Mouse (Mus musculus) forebrain, embryonic 14.5 days (tissue): ENCODE data around the gene Mkrn1. TPM values are rescaled to one million over a fixed set of nuclear protein-coding genes. Genes with fewer than 3 reads are reported as not detected.
A peak's percentile ranks its signal among the peaks of the same experiment; 100 is the strongest.

Experiments
- ATAC-seq: fragments of 200-750 bp; cut with Nextera tagmentation; 2 replicates; pipeline ENCODE4 v1.8.0; 2017; ENCODE audit warnings: mild to moderate bottlenecking, moderate library complexity
- DNase-seq: peaks from one replicate; pipeline ENCODE4 v3.0.0-alpha.2; 2015; ENCODE audit warnings: low spot score
- H3K27ac ChIP-seq: fragments of 300-500 bp; sonication (generic); 2 replicates; pipeline ENCODE4 v1.5.1; 2014; ENCODE audit warnings: low read depth, mild to moderate bottlenecking, control low read depth, low read length, moderate library complexity
- H3K27me3 ChIP-seq: fragments of 300-500 bp; sonication (generic); replicated peaks from 2 replicates; pipeline ENCODE4 v1.6.1; 2014; ENCODE audit warnings: low read length, control low read depth, mixed read lengths; ENCODE audit not compliant: control insufficient read depth, insufficient read depth
- H3K36me3 ChIP-seq: fragments of 300-500 bp; sonication (generic); 2 replicates; pipeline ENCODE4 v1.6.1; 2014; ENCODE audit warnings: low read length, control low read depth; ENCODE audit not compliant: control insufficient read depth, insufficient read depth
- H3K4me1 ChIP-seq: fragments of 300-500 bp; sonication (generic); 2 replicates; pipeline ENCODE4 v1.6.1; 2014; ENCODE audit warnings: antibody characterized with exemption, low read length, control low read depth; ENCODE audit not compliant: control insufficient read depth, insufficient read depth
- H3K4me2 ChIP-seq: fragments of 300-500 bp; sonication (generic); 2 replicates; pipeline ENCODE4 v1.6.1; 2014; ENCODE audit warnings: mild to moderate bottlenecking, control low read depth, low read length
- H3K4me3 ChIP-seq: fragments of 300-500 bp; sonication (generic); 2 replicates; pipeline ENCODE4 v1.5.1; 2014; ENCODE audit warnings: low read depth, low read length, control low read depth
- H3K9ac ChIP-seq: fragments of 300-500 bp; sonication (generic); 2 replicates; pipeline ENCODE4 v1.6.1; 2014; ENCODE audit warnings: mild to moderate bottlenecking, low read length, control low read depth, moderate library complexity
- H3K9me3 ChIP-seq: fragments of 300-500 bp; sonication (generic); replicated peaks from 2 replicates; pipeline ENCODE4 v1.6.1; 2016; ENCODE audit warnings: low read length, control low read depth, mixed read lengths; ENCODE audit not compliant: control insufficient read depth
- WGBS: fragments of 180-500 bp; shearing (Covaris S2); extraction: QIAGEN DNeasy Blood & Tissue Kit; methylation state at CpG from one replicate; pipeline ENCODE4 v1.1.7; 2014; 5-methylcytosine and 5-hydroxymethylcytosine counted together
- polyA plus RNA-seq: library from polyadenylated mRNA; unstranded; fragments of >200 nt; fragmentation: Nextera tagmentation; extraction: Ambion mirVana; gene quantifications from 2 replicates; pipeline ENCODE4 v1.2.1, GENCODE M21; 2014

The Mkrn1 gene
- polyA plus RNA-seq, result 230 and 234 TPM in 2 replicates

DNA sequence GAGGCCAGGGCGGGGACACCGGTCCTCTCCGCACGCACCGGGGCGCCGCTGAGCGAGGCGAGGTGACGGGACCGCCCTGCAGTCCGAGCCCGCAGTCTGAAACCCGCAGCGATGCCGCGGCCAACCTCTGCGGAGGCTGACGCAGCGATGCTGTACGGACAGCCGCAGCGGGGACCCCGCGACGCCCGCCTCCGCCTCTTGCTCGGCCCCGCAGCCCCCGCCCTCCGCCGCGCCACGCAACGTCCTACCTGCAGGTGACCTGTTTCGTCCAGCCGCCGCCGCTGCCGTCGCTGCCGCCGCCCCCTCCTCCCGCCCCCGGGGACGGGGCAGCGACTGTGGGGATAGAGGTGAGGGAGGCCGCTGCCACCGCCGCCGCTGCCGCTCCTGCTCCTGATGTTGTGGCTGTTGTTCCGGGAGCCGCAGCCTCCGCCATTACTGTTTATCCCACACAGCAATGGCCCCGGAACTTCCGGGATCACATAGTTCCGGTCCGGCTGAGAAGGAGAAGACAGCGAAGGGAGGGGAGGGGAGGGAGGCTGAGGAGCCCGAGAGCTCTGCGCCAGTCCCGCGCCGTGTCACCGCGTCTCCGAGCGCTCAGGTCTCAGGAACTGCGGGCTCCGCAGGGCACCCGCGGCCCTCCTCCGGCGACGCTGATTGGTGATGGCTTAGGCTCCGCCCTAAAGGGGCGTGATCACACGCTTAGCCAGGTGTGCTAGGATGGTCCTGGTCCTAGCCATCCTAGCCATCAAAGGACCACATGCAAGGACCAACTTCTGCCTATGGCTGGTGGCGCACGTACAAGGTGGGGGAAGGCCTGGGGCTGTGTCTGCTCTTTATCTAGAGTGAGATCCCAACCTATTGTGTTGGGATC lies at the start of gene Mkrn1:
Gene Mkrn1, minus strand, starts transcription at position 612 of the 871 bp plus-strand sequence.
- ATAC-seq (peak; percentile 95), DNase-seq (peak; percentile 94)
- Histone ChIP-seq H3K4me2 (peak within 1 kb of the TSS; percentile 62), H3K4me1 (peaks cover 10% of the 10 kb centered on the region), H3K27me3 (no peaks in the 10 kb centered on the region; the same call in 1 of the 2 replicates), H3K27ac (peak within 1 kb of the TSS; percentile 95), H3K36me3 (no peaks in the 10 kb centered on the region), H3K4me3 (peak within 1 kb of the TSS; percentile 97), H3K9me3 (no peaks in the 10 kb centered on the region), H3K9ac (peak within 1 kb of the TSS; percentile 95)
- WGBS, result under 1% methylated on average over 60 of the region's 82 CpGs

GRCm38 (mm10) chr6:39469427-39469826 lies 49.2 kb upstream of the Mkrn1 start:
- H3K9ac ChIP-seq, result no peak overlapping the region
- no peaks in the 10 kb centered on the region for H3K9me3 ChIP-seq
- WGBS, result 94% methylated on average over 5 of the region's 5 CpGs
- no peak overlapping the region for H3K4me3 ChIP-seq
- H3K36me3 ChIP-seq, result peaks cover 44% of the 10 kb centered on the region
- DNase-seq (no peak), ATAC-seq (no peak)
- H3K27ac ChIP-seq, result no peak overlapping the region
- no peaks in the 10 kb centered on the region for H3K4me1 ChIP-seq
- H3K4me2 ChIP-seq, result no peak overlapping the region
- H3K27me3 ChIP-seq, result no peaks in the 10 kb centered on the region

- Histone ChIP-seq H3K27ac (no peak overlapping the region), H3K4me3 (no peak overlapping the region), H3K27me3 (no peaks in the 10 kb centered on the region), H3K36me3 (peaks cover 19% of the 10 kb centered on the region), H3K4me2 (no peak overlapping the region), H3K9ac (no peak overlapping the region), H3K4me1 (no peaks in the 10 kb centered on the region), H3K9me3 (no peaks in the 10 kb centered on the region)
- WGBS, result 50% methylated on average over 16 of the region's 16 CpGs
- peak; percentile 91 for DNase-seq
- ATAC-seq, result peak; percentile 84
These were observed 42.6 kb upstream of the Mkrn1 start for GRCm38 (mm10) chr6:39462621-39463538.

DNA sequence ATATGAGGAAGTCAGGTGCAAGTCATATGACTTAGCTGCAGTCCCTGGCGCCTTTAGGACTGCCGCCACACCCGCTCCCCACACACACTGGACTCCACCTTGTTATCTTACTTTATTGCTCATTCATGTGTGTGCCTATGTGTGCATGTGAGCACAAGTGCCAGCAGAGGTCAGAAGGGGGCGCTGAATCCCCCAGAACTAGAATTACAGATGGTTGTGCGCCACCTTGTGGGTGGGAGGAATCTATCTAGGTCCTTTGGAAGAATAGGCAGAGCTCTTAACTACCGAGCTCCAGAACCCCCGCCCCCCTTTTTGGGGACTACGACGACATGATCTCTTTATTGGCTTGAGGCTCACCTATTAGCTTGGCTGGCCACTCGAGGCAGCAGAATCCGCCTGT lies 39.8 kb upstream of the Mkrn1 start:
- Histone ChIP-seq H3K4me1 (no peaks in the 10 kb centered on the region), H3K27ac (no peak overlapping the region), H3K27me3 (no peaks in the 10 kb centered on the region), H3K36me3 (peaks cover 10% of the 10 kb centered on the region), H3K9me3 (no peaks in the 10 kb centered on the region), H3K4me2 (no peak overlapping the region), H3K9ac (no peak overlapping the region), H3K4me3 (no peak overlapping the region)
- ATAC-seq, result no peak
- DNase-seq, result no peak
- 94% methylated on average over 11 of the region's 11 CpGs for WGBS

DNA sequence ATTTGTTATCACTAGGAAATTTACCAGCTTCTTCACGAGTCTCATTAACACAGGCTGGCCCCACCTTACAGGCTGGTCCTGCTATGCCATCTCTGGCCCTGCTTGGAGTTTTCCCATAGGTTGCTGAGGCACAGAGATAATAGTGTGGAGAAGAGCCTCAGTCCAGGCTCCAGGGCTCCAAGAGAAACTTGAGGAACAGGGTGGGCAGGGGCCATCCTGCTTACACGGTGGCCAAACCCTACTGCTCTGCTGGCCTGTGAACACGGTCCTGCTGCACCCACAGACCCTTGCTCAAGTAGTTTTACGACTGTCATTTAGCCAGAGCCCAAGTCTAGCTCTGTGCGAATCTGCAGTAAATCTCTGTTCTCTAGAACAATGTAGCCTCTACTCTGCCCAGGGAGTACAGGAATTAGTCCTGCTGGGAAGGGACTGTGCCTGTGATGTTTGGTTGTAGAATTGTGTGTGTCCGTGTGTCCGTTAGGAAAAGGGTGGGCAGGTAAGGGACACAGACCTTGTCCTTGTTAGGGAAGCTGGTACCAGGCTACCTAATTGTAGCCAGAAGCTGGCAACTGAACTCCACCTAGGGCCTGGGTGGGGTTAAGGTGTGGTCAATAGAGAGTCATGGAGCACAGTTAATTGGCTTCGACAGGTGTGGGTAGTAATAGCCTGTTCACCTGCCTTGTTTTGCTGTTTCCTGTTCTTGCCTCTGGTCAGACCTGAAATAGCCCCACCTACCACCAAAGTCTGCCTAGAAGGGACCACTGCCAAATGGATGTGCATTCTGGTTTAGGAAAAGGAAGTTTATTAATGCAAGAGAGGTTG lies 35.3 kb upstream of the Mkrn1 start:
- Histone ChIP-seq H3K9me3 (no peaks in the 10 kb centered on the region), H3K9ac (no peak overlapping the region), H3K27ac (no peak overlapping the region), H3K4me3 (no peak overlapping the region), H3K4me2 (no peak overlapping the region), H3K36me3 (peaks cover under 1% of the 10 kb centered on the region; the same call in 1 of the 2 replicates), H3K4me1 (no peaks in the 10 kb centered on the region), H3K27me3 (no peaks in the 10 kb centered on the region)
- ATAC-seq (no peak), DNase-seq (no peak)
- 87% methylated on average over 8 of the region's 8 CpGs for WGBS

- Histone ChIP-seq H3K27me3 (no peaks in the 10 kb centered on the region), H3K9ac (no peak overlapping the region), H3K9me3 (no peaks in the 10 kb centered on the region), H3K4me3 (no peak overlapping the region), H3K4me1 (no peaks in the 10 kb centered on the region), H3K4me2 (no peak overlapping the region), H3K27ac (no peak overlapping the region), H3K36me3 (no peaks in the 10 kb centered on the region)
- WGBS, result 48% methylated on average over 2 of the region's 2 CpGs
- no peak for ATAC-seq
- no peak for DNase-seq
These were observed 34.4 kb upstream of the Mkrn1 start for GRCm38 (mm10) chr6:39454616-39455015.

DNA sequence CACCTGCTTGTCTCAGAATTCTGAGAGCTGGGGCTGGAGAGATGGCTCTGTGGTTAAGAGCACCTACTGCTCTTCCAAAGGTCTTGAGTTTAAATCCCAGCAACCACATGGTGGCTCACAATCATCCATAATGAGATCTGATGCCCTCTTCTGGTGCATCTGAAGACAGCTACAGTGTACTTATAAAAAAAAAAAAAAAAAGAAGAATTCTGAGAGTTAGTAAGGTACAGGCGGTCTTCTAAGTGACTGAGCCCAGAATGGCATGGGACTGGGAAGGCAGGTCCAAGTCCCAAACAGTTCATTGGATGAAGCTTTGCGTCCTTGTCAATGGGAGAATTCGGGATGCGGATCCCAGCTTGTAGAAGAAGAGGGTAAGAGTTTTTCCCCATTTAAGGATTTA lies 33.3 kb upstream of the Mkrn1 start:
- Histone ChIP-seq H3K4me2 (no peak overlapping the region), H3K9me3 (no peaks in the 10 kb centered on the region), H3K27me3 (no peaks in the 10 kb centered on the region), H3K36me3 (no peaks in the 10 kb centered on the region), H3K4me1 (no peaks in the 10 kb centered on the region), H3K4me3 (no peak overlapping the region), H3K27ac (no peak overlapping the region), H3K9ac (no peak overlapping the region)
- 93% methylated on average over 4 of the region's 4 CpGs for WGBS
- ATAC-seq, result no peak
- no peak for DNase-seq

GRCm38 (mm10) chr6:39451033-39451432 lies 30.8 kb upstream of the Mkrn1 start:
- no peaks in the 10 kb centered on the region for H3K4me1 ChIP-seq
- H3K9me3 ChIP-seq, result no peaks in the 10 kb centered on the region
- H3K9ac ChIP-seq, result no peak overlapping the region
- no peak overlapping the region for H3K27ac ChIP-seq
- H3K36me3 ChIP-seq, result no peaks in the 10 kb centered on the region
- H3K27me3 ChIP-seq, result no peaks in the 10 kb centered on the region
- ATAC-seq (no peak), DNase-seq (no peak)
- H3K4me2 ChIP-seq, result no peak overlapping the region
- 84% methylated on average over 3 of the region's 3 CpGs for WGBS
- H3K4me3 ChIP-seq, result no peak overlapping the region
